Mouse (Mus musculus) CD4-positive helper T cell, adult 2 months (primary cell): Measurements from ENCODE around the gene Ccdc149.

Source experiments
- DNase-seq: peaks from one replicate; pipeline ENCODE4 v3.0.0-alpha.2; 2012; ENCODE audit warnings: low read depth, missing footprints, low spot score

Gene Ccdc149

DNA sequence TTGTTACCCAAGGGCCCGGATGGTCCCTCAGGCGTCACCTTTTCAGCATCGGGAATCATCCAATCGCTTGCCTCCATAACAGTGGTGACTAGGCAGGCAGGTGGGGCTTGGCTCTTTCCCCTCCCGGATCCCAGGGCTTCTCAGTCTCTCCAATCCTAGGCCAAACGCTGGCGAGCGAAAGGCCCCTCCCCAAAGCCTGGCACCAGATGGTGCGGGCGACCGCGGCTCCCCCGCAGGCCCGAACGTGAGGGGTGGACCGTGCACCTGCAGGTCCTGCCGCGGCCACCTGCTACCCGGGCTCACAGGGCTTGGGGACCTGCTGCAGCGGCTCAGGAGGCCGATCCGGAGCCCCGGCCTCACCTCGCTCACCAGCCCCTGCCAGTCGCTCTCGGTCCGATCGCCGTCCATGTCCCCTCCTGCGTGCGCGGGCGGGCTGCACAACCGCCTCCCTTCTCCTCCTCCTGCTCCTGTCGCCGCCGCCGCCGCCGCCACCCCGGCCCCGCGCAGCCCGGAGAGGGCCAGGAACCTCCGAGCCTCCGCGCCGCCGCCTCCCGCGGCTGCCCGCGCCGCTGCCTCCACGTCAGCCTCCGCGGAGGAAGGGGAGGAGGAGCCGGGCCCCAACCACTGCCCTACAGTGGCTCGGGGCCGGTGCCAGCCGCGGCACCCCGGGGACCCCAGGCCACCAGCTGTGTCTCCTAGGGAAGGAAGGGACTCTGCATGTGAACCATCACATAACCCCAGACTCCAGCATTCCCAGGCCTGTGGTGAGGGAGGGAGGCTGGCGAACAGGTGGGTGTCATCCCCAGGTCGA is at the start of gene Ccdc149:
Gene Ccdc149 (minus strand): TSS at position 531 of the 811 bp plus-strand sequence.
- no peak for DNase-seq

DNA sequence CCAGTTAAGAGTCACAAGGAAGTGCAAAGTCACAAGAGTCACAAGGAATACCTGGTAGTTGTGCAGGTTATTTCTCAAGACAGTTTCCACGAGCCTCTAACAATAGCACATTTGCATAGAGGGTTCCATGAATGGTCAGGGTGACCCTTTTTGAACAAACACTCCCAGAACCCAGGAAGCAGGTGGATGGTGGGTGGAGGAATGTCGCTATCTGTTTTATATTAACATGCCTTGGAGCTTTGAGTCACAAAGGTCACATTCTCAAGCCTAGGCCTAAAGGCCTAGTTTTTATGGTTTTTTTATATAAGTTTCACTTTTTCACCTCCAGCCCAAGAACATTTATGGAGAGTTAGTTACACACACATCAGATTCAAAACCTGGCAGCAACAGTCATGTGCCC is 48.6 kb upstream of the Ccdc149 start:
- no peak for DNase-seq

DNA sequence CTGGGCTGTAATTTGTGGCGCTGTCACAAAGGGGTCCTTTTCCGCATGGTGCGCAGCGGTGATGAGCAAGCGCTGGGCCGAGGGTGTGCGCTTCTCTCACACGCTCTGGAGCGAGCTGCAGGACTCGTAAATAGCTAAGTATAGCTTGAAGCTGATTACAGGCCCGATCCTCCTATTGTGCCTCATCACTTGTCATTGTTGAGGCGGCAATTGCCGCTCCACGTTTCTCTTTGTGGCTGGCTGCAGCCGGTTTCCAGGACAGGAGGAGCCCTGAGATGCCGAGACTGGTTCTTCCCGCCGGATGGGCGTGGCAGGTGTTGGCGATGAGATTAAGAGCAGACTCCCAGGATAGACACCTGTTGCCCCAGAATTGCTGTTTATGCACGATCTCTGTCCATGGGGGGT is 44.8 kb upstream of the Ccdc149 start:
- DNase-seq: no peak

DNA sequence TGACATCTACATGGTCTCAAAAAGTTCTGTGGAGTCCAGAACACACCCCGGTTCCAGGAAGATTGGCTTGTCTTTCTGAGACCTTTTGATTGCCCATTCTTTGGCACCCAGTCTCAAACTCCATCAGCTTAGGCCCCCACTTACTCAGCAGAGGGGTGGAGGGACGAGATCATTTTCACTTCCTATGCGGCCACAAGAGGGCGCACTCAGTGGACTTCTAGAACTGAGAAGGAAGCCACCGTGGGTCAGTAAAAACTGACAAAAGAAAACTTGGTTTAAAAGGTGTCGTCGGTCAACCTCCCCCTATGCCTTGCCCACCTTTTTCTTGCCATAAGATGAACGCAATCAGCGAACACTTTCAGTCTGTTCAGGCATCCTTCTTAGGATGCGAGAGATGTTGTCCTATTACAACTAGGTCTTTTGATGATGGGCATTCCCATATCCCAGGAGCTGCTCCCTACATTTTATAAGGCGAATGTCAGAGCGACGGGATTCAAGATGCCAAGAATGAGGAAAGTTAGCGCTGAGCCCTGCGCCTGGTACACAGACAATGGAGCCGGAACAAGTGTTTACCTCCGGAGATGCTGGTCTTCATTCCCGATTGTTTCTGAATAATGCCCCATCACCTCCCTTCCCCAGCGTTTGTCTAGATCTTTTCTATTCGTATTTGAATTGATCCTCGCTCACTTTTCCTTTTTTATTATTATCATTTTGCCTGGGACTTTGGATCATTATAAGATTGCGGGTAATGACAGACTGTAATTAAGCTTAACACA is 44.1 kb upstream of the Ccdc149 start:
- peak; percentile 34 for DNase-seq

DNA sequence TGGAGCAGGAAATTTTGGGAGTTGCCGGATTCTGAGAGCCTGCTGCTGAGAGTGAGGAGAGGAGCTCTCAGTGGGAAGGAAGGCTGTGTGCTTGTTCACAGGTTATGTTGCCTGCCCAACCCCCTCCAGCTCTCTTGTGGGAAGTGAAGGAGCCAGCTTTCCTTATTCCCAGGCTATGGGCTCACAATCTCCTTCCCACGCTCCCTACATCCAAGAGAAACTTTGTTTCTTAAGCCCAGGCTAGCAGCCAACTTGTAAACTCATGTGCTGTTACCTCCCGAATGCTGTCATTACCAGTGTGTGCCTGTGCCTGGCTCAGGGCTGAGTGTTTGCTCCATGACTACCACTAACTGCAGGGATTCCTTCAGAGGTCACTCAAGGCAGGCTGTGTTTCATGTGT is 39.8 kb upstream of the Ccdc149 start:
- no peak for DNase-seq

DNA sequence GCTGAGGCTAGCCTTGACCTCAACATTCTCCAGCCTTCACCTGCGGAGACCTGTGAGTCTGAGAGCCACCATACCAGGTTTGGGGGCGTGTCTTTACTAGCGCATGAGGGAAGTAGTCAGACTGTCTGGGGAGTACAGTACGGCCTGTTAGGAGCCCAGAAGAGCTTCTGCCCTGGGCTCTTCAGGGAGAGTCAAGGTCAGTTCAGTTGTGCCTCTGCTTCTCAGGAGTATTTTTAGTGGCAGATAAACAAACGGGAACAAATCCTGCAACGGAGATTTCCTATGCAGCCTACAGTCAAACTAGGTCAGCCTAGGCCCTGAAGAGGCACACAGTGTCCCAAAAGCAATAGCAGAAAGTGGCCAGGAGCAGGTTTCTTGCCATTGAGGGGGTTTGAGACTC is 38.1 kb upstream of the Ccdc149 start:
- no peak for DNase-seq

DNA sequence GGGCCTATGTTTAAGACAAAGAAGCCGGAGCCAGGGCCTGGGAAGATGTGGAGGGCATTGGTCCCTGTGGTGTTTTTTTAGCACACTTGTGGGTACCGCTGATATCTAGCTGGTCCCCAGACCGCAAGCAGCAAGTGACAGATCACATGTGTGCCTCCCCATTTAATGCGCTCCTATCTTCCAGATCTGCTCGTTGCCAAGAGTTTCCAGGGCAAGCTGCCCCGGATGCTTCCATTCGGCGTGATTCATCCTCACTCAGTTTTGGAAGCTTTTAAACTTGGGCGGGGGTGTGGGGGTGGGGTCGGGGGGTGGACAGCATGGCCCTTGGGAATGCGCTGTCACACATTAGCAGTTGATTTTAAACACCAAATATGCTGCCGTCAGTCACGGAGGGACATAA is 33.3 kb upstream of the Ccdc149 start:
- DNase-seq: no peak

DNA sequence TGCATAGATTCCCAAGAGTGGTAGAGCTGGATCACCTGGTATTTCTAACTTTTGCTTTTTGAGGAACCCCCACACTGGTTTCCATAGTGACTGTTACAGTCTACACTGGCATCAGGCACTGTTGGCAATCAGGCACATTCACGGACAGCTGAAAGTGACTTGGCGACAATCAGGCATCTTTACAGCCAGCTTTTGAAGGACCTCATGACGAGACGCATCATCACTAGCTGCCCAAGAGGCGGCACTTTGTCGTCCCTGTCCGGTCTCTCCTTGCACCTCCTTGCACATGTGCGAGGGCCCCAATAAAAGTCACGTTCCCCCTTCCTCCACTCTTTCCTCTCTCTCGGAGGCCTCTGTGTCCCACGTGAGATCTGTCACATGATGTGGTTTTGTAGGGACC is 32.8 kb upstream of the Ccdc149 start:
- DNase-seq: no peak

DNA sequence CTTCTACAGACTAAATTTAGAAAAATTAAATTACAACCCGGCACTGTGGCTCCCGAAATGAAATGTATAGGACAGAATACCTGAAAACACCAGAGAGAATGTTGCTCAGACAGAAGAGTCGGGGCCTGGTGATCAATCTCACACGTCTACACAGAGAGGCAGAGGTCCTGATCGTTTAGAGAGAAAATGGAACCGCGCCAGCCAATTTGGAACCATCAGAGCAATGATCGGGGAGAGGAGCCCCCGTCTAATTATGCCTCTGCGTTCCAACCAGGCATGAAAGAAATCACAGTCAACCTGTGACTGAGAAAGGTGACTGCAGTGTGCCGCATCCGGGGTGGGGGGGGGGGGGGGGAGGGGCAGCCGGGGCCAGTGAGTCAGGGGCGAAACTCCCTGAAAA is 24.4 kb upstream of the Ccdc149 start:
- DNase-seq: no peak

DNA sequence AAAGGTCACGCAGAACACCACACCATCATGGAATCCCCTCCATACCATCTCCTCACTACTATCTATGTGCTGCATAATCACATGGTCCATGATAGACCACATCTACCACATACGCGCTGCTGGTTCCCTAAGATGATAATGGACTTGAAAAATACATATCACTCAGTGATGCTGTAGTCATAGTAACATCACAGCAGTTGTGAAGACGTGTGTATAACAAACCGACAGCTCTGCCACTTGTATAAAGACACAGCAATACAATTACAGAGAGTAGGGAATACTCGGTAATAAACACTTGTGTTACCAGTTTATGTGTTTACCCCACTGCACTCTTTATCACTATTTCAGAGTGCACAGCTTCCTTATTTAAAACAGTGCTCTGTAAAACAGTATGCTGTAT is 20.2 kb upstream of the Ccdc149 start:
- DNase-seq: no peak

DNA sequence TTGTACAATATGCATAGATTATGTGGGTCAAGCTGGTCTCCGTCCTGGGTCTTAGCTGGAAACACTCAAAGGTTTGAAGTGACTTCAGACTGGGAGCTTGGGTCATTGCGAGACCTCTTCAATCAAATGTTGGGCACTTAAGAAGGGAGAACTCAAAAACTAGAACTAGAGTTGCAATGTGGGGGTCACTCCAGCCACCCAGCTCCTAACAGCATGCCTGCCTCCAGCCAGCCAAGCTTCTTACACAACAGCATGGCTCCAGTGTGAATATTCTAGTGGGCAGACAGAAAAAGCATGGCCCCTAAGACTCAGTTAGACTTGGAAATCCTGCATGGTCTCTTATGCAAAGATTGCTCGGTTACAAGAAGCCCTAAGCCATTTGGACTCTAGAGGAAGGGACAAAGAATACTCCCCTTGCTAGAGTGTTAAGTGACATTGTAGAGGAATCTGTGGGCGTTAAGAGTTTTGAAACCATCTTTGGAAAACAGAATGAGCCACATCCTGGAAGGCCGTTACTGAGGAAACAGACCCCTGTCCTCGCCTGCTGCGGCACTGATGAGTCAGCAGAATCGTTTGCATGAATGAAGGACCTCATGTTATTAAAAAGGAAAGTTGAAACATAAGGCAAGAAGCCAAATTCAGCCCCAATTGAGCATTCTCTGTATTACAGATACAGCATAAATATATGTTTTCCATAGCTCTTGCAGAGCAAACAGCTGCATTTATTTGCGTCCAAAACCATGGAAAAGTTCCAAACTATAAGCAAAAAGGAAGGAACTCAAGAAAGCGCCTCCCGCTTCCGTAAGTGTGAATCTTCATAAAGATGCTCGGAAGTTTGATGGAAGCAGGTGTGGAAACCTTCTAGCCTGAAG is 16.5 kb upstream of the Ccdc149 start:
- no peak for DNase-seq

DNA sequence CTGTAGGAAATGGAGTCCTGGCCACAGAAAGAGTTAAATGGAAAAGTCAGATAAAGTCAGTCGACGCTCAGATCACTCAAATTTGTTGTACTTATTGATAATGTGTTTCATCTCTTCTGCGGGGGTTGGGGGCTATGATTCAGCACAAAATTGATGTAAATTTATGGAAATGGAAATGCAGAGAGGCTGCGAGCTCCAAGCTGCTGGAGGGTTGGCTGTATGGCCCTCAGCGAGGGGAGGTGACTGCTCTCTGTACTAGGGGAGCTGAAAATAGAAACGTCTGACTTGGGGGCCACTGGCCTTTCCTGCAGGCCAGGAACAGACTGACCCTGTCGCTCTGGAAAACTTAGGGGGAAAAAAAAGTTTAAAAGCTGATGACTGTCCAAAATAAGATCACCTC is 5.5 kb upstream of the Ccdc149 start:
- DNase-seq: no peak

DNA sequence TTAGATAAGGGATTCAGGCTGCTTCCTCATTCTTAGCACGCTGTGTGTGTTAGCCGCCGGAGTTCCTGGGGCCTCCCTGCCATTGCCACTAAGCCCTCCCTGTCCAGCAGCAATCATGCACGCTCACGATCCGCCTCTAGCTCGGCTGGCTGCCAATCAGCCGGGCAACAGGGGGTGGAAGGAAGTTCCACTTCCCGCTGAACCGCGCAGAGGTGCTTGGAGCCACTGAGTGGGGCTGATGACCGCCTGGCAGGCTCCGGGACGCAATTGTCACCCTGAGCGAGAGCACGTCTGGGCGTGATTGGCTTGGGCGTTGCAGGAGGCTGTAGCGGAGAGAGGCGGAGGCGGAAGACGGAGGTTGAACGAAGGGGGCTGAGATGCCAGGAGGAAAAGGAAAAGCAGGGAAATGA is 5.0 kb upstream of the Ccdc149 start:
- no peak for DNase-seq

DNA sequence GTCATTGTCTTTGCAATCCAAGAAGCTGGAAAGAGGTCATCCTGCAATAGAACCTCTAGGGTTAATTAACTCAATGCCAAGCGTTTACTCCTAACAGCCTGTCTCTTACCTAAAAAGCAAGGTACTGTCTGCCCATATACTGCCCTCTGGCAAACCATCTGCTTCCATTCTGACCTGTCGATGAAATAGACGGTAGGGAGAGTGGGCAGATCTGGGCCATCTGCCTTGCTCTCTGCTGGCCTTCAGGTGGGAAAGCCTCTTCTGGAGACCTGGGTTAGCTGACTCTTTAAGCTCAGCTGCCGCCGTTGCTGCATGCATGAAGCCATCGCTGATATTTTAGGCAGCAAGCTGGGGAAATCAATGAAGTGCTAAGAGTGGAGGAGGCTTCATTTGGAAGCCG is 2.7 kb upstream of the Ccdc149 start:
- no peak for DNase-seq

DNA sequence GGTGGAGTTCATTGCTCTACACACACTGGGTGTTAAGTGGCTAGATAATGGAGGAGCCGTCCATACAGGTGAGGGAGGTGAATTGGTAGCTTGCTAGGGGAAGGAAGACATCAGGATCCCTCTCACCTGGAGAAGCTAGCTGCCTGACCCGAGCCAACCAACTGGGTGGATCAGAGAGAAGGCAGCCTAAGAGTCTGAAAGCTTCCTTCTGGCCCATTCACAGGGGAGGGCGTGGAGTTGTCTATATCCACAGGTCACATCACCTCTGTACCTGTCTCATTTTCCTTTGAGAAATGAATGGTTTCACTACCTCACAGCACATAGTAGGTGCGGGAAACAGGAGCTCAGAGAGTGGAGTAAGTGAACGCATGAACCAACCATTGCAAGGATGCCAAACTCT is 770 bp downstream of the Ccdc149 start:
- DNase-seq: no peak

DNA sequence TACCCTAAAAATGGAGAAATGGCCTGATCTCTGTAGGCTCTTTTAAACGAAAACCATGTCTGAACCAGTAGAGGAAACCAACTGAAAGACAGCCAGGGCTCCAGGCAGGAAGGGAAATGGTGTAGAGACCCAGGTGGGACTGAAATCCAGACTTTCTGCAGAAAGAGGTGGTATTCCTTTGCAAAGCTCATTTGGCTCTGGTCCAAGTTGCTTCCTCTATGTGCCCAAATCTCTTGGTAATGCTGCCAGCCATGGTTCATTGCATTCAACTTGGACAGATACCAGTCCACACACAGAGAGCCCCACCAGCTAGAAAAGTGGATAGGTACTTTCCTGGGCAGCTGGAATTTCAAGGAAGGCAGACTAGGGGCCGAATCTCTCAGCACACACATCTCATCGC is 3.5 kb downstream of the Ccdc149 start:
- no peak for DNase-seq

DNA sequence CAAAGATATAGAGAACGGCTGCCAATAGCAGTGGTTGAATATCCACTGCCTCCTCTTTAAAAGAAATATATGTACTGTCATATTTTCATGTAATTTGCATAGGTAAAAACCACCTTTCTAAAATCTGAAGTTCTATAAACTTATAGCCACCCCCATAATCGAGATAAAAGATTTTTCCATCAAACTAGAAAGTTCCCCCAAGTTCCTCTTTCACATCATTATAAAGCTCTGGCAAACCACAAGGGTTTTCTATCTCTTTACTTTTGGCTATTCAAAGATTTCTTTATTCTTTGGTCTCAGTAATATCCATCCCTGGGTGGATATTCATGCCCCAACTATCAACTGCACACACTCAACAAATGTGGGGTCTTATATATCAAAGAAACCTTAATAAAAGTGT is 8.9 kb downstream of the Ccdc149 start:
- DNase-seq: no peak

DNA sequence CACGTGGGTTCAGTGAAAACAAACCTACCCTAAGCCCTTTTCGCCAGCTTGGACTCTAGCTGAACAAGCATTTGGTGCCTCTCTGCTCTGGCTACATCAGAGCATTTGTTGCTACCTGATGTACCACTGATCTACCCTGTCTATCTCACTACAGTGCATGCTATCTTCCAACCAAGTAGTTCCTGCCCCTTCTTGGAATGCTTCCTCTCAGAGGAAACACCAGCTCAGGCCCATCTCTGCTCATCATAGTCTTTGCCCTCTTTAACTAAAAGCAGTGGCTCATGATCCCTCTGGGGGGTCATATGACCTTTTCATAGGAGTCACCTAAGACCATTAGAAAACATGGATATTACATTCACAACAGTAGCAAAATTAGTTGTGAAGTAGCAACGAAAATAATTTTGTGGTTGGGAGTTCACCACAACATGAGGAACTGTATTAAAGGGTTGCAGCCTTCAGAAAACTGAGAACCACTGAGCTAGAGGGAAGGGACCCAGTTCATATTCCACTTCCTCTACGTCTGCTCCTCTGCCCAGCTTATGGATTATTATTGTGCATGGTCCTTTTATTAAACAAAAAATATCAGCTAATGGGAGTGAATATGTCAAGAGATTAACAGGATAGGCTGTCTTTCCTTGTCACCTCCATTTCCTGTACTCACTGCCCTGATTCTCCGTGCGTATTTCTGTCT is 9.7 kb downstream of the Ccdc149 start:
- DNase-seq: no peak

DNA sequence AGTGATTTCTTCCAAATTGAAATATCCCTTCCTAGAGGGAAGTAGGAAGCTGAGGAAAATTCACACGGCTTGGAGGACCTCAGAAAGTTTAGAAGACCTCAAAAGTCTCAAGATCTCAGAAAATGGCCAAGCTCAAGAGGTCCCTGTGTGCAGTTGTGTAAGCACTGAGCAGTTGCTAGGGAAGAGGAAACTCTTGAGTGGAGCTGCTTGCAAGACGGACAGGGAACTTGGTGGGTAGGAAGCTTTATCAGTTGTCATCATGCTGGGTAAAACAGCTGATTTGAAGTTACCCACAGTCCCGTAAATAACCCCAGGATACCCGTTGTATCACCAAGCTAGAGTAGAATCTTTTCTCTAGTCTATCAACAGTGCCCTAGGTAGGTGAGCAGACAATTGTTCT is 12.0 kb downstream of the Ccdc149 start:
- no peak for DNase-seq

DNA sequence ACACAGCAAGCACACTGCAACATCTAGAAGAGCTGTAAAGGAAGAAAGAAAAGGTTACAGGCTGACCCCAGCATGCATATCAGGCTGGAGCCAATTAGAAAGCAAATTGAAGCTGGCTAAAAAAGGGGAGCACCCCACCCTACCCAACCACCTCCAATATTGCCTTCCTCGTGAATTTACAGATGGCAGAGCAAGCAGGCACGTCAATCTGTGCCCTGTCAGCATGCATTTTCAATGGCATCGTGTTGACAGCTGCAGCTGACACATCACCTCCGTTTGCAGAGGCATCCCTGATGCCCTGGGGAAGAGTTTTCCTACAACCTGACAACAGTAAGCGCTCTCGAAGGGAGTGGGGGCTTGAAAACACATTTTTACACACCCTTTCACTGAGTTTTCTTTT is 14.2 kb downstream of the Ccdc149 start:
- DNase-seq: no peak

DNA sequence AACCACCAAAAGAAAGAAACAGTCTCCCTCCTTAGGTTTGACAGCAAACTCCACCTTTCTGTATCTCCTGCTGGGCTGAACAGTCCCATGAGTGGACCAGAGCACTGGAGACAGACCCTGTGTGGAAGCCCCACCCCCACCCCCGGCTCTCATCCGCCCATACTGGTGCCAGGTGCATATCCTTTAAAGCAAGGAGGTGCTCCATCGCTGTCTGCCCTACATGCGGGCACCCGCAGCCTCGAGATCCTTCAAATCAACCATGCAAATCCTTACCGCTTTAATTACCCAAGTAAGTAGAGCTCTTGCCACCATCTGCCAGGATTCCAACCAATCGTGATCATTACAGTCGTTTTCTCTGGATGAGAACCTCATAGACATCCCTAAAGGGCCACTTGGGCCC is 20.5 kb downstream of the Ccdc149 start:
- DNase-seq: no peak

DNA sequence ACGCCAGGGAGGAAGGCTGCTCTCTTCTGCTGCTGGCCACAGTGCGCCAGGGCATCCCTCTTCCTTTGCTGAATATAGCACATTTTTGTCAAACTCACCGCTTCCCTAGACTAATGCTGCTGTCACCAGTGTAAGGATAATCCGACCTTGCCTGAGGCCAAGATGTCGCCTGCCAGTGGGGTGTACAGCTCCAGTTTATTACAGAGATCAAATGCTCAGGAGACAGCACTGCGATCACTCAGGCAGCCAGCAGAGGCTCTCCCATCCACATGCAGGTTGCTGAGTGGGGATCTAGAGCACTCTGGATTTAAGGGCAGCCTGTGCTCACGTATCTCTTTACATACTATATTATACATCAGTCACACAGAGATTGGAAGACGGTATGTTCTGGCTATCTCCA is 22.1 kb downstream of the Ccdc149 start:
- DNase-seq: no peak
